Mouse (Mus musculus) limb, embryonic 14.5 days (tissue): ENCODE data around the gene Mthfd2. TPM values are rescaled to one million over a fixed set of nuclear protein-coding genes. Genes with fewer than 3 reads are reported as not detected.

ENCODE experiments used
- ATAC-seq: fragments of 200-750 bp; cut with Nextera tagmentation; 2 replicates; pipeline ENCODE4 v1.8.0; 2017; ENCODE audit warnings: low read depth, moderate number of reproducible peaks, moderate TSS enrichment; ENCODE audit not compliant: low FRiP score
- DNase-seq: peaks from one replicate; pipeline ENCODE4 v3.0.0-alpha.2; 2015; ENCODE audit warnings: low spot score
- H3K27ac ChIP-seq: fragments of 300-500 bp; sonication (generic); replicated peaks from 2 replicates; pipeline ENCODE4 v1.5.1; 2014; ENCODE audit warnings: low read depth, mild to moderate bottlenecking, low read length, moderate library complexity, mixed read lengths
- H3K27me3 ChIP-seq: fragments of 300-500 bp; sonication (generic); 2 replicates; pipeline ENCODE4 v1.6.1; 2014; ENCODE audit warnings: low read length, mixed read lengths; ENCODE audit not compliant: control insufficient read depth, insufficient read depth
- H3K36me3 ChIP-seq: fragments of 300-500 bp; sonication (generic); 2 replicates; pipeline ENCODE4 v1.6.1; 2014; ENCODE audit warnings: mild to moderate bottlenecking, low read length, moderate library complexity, mixed read lengths; ENCODE audit not compliant: control insufficient read depth, insufficient read depth
- H3K4me1 ChIP-seq: fragments of 300-500 bp; sonication (generic); 2 replicates; pipeline ENCODE4 v1.6.1; 2014; ENCODE audit warnings: antibody characterized with exemption, low read length, mixed read lengths; ENCODE audit not compliant: control insufficient read depth, insufficient read depth
- H3K4me2 ChIP-seq: fragments of 300-500 bp; sonication (generic); replicated peaks from 2 replicates; pipeline ENCODE4 v1.6.1; 2014; ENCODE audit warnings: low read depth, mild to moderate bottlenecking, low read length, moderate library complexity; ENCODE audit not compliant: severe bottlenecking
- H3K4me3 ChIP-seq: fragments of 300-500 bp; sonication (generic); replicated peaks from 2 replicates; pipeline ENCODE4 v1.5.1; 2014; ENCODE audit warnings: low read length
- H3K9ac ChIP-seq: fragments of 300-500 bp; sonication (generic); 2 replicates; pipeline ENCODE4 v1.6.1; 2014; ENCODE audit warnings: mild to moderate bottlenecking, low read depth, low read length, moderate library complexity; ENCODE audit not compliant: severe bottlenecking
- H3K9me3 ChIP-seq: fragments of 300-500 bp; sonication (generic); 2 replicates; pipeline ENCODE4 v1.6.1; 2016; ENCODE audit warnings: low read length; ENCODE audit not compliant: control insufficient read depth
- POLR2A ChIP-seq: fragments of 200-500 bp; IDR thresholded peaks from 2 replicates; pipeline ENCODE4 v1.8.0; 2012; ENCODE audit warnings: inconsistent platforms, mild to moderate bottlenecking, moderate library complexity, borderline replicate concordance; ENCODE audit not compliant: insufficient read depth, insufficient read length; ENCODE audit errors: extremely low read depth
- WGBS: fragments of 180-500 bp; shearing (Covaris S2); extraction: QIAGEN DNeasy Blood & Tissue Kit; methylation state at CpG from one replicate; pipeline ENCODE4 v1.1.7; 2014; 5-methylcytosine and 5-hydroxymethylcytosine counted together
- polyA plus RNA-seq, 2 experiments: library from polyadenylated mRNA; depleted of rRNA in 1 of 2; stranded (reverse) in 1 of 2; unstranded in 1 of 2; fragments of >200 nt; fragmentation: Nextera tagmentation in 1 of 2; extraction: Ambion mirVana in 1 of 2; gene quantifications; 2 replicates each; pipeline versions ENCODE4 v1.2.1 to v1.2.3; 2012 to 2014

Gene Mthfd2
- polyA plus RNA-seq (2012; rRNA removed) (26.3 and 27.3 TPM in 2 replicates), polyA plus RNA-seq (2014; fragmentation: Nextera tagmentation; extraction: Ambion mirVana) (35.3 and 38.5 TPM in 2 replicates)

DNA sequence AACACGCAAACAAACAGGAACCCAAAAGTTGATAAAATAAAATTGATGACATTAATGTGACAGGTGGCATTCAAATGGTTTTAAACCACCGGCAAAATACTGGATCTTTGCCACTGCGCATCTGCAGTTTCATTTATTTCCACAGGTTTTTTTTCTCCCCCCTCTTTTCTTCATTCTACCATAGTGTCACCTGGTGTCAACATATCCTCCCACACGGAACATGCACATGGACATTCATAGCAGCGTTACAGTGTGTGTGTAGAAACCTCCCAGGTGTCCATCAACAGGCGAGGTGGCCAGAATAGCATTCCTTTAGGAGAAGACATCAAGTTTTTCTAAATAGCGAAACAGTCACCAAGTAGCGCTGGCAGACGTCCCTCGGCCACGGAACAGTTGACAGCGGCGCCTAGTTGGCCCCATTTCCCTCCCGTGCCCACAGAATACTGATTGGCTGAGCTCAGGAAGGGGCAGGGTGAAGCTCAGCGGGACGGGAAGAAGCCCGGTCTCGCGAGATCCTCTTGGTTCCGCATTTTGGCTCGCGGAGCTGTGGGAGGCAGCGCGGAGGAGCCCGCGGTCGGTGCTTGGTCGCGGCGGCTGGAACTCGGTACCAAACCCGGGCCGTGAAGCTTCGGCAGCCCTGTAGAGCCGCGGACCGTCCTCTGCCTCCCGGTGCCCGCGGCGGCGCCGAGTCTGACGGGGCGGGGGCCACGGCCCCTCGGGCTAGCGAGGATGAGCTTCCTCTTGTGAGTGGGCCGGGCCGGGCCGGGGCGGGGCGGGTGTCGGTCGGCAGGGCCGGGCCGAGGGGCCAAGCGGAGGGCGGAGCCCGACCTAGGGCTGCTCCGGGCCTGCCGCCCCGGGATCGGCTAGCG lies at the start of gene Mthfd2, which contains the start of gene Mob1a:
Mthfd2 (minus strand) TSS at position 384 of the 869 bp plus-strand sequence.
Mob1a (plus strand) TSS at position 492 of the 869 bp plus-strand sequence.
- Histone ChIP-seq H3K4me2 (peak within 1 kb of the TSS; percentile 78), H3K9ac (peak within 1 kb of the TSS; percentile 93), H3K36me3 (peaks cover 19% of the 10 kb centered on the region), H3K27ac (peak within 1 kb of the TSS; percentile 90), H3K27me3 (no peaks in the 10 kb centered on the region), H3K9me3 (no peaks in the 10 kb centered on the region), H3K4me3 (peak within 1 kb of the TSS; percentile 86), H3K4me1 (peaks cover 12% of the 10 kb centered on the region)
- ATAC-seq (peak; percentile 97), DNase-seq (peak; percentile 98)
- 0 out of 2 replicates have a peak, but pooled peaks have one; percentile 65 for TF ChIP-seq POLR2A
- 1% methylated on average over 60 of the region's 65 CpGs for WGBS

DNA sequence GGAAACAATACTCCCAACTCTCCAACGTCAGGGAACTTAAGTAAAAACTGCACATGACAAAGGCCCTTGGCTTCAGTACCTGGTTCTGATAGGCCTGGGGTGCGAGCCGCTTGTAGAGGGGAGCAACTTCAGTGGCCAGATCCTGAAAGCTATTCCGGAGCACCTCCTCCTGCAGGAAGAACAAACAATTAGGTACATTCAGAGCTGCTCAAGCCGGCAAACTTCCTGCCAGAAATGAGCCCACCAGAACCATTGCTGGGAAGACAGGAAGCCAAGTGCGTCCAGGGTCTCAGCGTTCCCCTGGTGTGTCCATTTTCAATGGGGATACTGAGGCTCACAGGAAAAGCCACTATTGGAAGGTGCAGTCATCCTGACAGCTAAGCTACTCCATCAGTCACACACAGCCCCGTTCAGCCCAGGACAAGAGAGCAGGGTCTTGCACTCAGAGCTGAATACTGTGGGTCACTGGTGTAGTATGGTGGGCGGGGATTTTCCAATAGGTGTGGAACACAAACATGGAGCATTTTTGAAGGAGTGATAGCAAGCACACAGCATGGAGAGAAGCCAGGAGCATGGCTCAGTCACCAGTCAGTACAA lies 48.1 kb upstream of the Mthfd2 start:
- Histone ChIP-seq H3K4me1 (no peaks in the 10 kb centered on the region), H3K4me3 (no peak overlapping the region), H3K4me2 (no peak overlapping the region), H3K9me3 (no peaks in the 10 kb centered on the region), H3K9ac (no peak overlapping the region), H3K27ac (no peak overlapping the region), H3K27me3 (no peaks in the 10 kb centered on the region), H3K36me3 (peaks cover 99% of the 10 kb centered on the region)
- DNase-seq (no peak), ATAC-seq (no peak)
- WGBS, result 90% methylated on average over 9 of the region's 9 CpGs
- TF ChIP-seq POLR2A, result no peak

DNA sequence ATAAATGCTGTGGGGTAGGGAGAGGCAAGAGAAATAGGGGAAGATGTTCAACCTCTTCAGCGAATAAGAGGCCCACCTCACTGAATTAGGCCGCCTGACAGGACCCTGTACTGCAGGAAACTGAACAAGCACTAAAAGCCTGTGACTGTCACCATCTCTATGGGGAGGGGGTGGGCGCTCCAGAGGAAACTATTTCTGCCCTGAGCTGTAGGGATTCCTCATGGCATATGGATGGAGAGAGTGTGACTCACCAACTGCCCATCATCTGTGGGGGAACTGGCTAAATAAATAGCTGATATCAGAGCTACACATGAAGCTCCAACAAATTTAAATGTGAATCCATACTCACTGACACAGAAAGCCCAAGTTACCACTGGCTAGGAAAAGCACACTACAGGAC lies 45.6 kb upstream of the Mthfd2 start:
- no peaks in the 10 kb centered on the region for H3K9me3 ChIP-seq
- DNase-seq (no peak), ATAC-seq (no peak)
- no peaks in the 10 kb centered on the region for H3K4me1 ChIP-seq
- TF ChIP-seq POLR2A, result no peak
- H3K4me3 ChIP-seq, result no peak overlapping the region
- H3K36me3 ChIP-seq, result peaks cover 98% of the 10 kb centered on the region
- H3K4me2 ChIP-seq, result no peak overlapping the region
- 88% methylated on average over 3 of the region's 3 CpGs for WGBS
- no peak overlapping the region for H3K27ac ChIP-seq
- H3K27me3 ChIP-seq, result no peaks in the 10 kb centered on the region
- H3K9ac ChIP-seq, result no peak overlapping the region

DNA sequence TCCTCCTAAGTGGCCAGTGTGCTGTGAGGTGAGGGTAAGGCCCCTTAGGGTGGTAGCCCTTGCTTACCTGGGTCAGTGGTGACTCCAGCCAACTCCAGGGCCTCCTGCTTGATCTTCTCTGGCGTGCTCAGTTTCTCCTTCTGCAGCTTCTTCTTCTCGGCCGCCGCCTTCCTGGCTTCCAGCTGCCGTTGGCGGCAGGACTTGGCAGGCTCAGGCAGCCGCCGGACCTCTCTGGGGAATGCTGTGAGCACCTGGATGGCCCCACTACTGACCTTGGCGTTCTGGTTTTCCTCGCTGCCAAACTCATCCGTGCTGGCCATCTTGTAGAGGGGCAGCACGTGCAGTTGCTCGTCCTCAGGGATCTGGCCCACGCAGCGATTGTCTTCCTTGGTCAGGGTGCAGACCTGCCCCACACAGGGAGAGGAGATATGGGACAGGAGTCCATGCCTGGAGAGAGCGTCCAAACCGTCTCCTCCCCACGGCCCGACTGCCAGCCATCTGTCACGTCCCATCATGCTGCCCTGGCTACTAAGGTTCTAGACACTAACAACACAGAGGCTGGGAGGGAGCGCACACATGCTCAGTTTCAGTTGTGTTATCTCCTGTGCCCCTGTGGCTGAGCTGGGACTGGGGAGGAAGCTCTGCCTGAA lies 44.7 kb upstream of the Mthfd2 start:
- no peaks in the 10 kb centered on the region for H3K4me1 ChIP-seq
- WGBS, result 86% methylated on average over 21 of the region's 21 CpGs
- ATAC-seq, result no peak

DNA sequence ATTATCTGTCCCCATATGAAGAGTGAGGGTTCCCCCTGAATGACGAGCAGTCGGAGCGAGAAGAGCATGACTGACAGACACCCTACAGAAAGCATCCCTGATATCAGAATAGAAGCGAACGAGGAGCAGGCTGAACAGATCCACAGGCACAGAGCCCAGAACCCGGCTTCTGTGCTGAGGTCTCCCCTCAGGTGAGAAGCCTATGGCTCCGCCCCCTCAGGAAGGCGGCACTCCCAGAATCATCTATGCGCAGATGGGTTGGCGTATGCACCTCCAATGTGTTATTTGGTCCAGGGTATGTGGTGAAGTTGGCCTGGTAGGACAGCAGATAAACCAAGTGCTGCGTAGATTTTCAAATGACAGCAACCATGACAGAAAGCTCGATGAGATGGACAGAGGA lies 37.4 kb upstream of the Mthfd2 start:
- DNase-seq (no peak), ATAC-seq (no peak)
- no peak for TF ChIP-seq POLR2A
- 89% methylated on average over 12 of the region's 12 CpGs for WGBS
- Histone ChIP-seq H3K4me2 (no peak overlapping the region), H3K4me3 (no peak overlapping the region), H3K4me1 (no peaks in the 10 kb centered on the region), H3K27ac (no peak overlapping the region), H3K36me3 (peaks cover 73% of the 10 kb centered on the region), H3K27me3 (no peaks in the 10 kb centered on the region), H3K9ac (no peak overlapping the region), H3K9me3 (no peaks in the 10 kb centered on the region)

More for the DNA sequence above, 44.7 kb upstream of the Mthfd2 start:
- TF ChIP-seq POLR2A, result no peak
- H3K27me3 ChIP-seq, result no peaks in the 10 kb centered on the region
- no peaks in the 10 kb centered on the region for H3K9me3 ChIP-seq
- H3K4me3 ChIP-seq, result no peak overlapping the region
- H3K36me3 ChIP-seq, result peaks cover 96% of the 10 kb centered on the region
- no peak overlapping the region for H3K27ac ChIP-seq
- no peak for DNase-seq
- H3K4me2 ChIP-seq, result no peak overlapping the region
- H3K9ac ChIP-seq, result no peak overlapping the region
